Mouse (Mus musculus): Measurements from ENCODE around the gene Wee2. TPM values are rescaled to one million over a fixed set of nuclear protein-coding genes. Genes with fewer than 3 reads are reported as not detected.

The Wee2 gene
- not detected in 2 replicates for polyA plus RNA-seq (2015; fragmentation: Nextera tagmentation; extraction: Ambion mirVana)

DNA sequence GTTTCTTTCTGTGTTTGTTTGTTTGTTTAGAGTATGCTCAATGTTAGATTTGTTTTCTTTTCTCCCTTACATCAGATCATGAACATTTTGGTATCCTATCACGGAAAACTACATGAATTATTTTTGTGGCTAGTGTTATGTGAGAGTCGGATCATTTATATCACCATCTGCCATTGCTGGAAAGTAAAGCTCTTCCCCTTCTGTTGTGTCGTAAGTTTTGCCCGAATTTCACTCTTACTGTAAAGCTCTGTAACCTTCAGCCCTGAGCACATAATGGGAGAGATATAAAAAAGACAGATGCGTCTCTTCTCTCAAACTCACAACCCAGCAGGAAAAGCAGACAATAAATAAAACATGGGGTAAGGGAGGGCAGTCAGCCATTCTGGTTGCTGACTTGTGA is at the start of gene Wee2:
Gene Wee2, plus strand, starts transcription at position 153 of the 400 bp plus-strand sequence.
- ATAC-seq (ENCODE audit: low FRiP score, low read depth): no peak
- 75% methylated on average over 5 of the region's 5 CpGs for whole genome bisulfite sequencing
- Histone ChIP-seq H3K4me3 (no peak within 1 kb of the TSS), H3K9me3 (no peaks in the 10 kb centered on the region), H3K4me2 (replicated peaks) (no peak within 1 kb of the TSS), H3K27ac (no peak within 1 kb of the TSS), H3K27me3 (peaks cover 40% of the 10 kb centered on the region), H3K9ac (no peak within 1 kb of the TSS), H3K36me3 (no peaks in the 10 kb centered on the region), H3K4me1 (peaks cover 9% of the 10 kb centered on the region)

GRCm38 (mm10) chr6:40390975-40391374 is 47.9 kb upstream of the Wee2 start:
- H3K4me1 ChIP-seq: no peaks in the 10 kb centered on the region
- H3K4me2 ChIP-seq (replicated peaks): no peak overlapping the region
- H3K9me3 ChIP-seq: no peaks in the 10 kb centered on the region
- H3K36me3 ChIP-seq: peaks cover 25% of the 10 kb centered on the region
- H3K27me3 ChIP-seq: no peaks in the 10 kb centered on the region
- H3K4me3 ChIP-seq: no peak overlapping the region
- no peak overlapping the region for H3K27ac ChIP-seq
- WGBS: 75% methylated on average over 1 of the region's 1 CpGs
- H3K9ac ChIP-seq: no peak overlapping the region
- ATAC-seq (ENCODE audit: low FRiP score, low read depth): no peak

GRCm38 (mm10) chr6:40393213-40393612 is 45.7 kb upstream of the Wee2 start:
- 44% methylated on average over 3 of the region's 3 CpGs for WGBS
- Histone ChIP-seq H3K9me3 (no peaks in the 10 kb centered on the region), H3K27ac (no peak overlapping the region), H3K4me3 (no peak overlapping the region), H3K27me3 (no peaks in the 10 kb centered on the region), H3K9ac (no peak overlapping the region), H3K4me2 (replicated peaks) (no peak overlapping the region), H3K4me1 (no peaks in the 10 kb centered on the region), H3K36me3 (peaks cover 30% of the 10 kb centered on the region)
- ATAC-seq (ENCODE audit: low FRiP score, low read depth): peak; percentile 92

GRCm38 (mm10) chr6:40402031-40402430 is 36.9 kb upstream of the Wee2 start:
- WGBS: 85% methylated on average over 2 of the region's 2 CpGs

DNA sequence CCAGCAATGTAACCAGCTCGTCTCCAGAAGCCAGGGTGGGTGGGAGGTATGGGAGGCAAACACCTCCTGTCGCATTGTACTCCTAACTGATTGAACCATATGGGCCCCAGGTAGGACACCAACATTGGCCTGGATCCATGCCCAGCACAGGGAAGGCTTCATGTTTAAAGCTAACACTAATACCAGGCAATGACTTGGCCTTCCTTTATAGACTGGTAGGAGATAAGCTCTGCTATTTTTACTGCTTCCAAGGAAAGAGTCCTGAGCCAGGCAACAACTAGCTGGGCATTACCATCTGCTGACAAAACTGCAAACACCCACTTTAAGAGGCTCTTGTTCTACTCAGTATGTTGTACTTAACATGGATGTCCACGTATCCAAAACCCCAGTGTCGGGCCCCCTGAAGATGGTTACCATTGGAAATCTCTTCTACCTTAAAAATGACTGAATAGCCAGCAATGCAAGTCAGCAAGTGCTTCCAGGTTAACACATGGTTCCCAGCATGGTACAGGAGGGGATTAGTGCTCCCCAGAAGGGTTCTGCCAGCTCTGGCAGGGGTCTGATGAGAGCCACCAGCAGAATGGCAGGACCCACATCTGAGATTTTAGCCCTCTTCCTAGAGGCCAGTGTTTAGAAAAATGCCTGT is 35.1 kb upstream of the Wee2 start:
- no peak overlapping the region for H3K9ac ChIP-seq
- peaks cover 84% of the 10 kb centered on the region for H3K36me3 ChIP-seq
- H3K4me3 ChIP-seq: no peak overlapping the region
- 89% methylated on average over 4 of the region's 4 CpGs for WGBS
- peaks cover 5% of the 10 kb centered on the region; the same call in 1 of the 2 replicates for H3K9me3 ChIP-seq
- no peak for ATAC-seq (ENCODE audit: low FRiP score, low read depth)
- no peak overlapping the region for H3K27ac ChIP-seq
- no peaks in the 10 kb centered on the region for H3K4me1 ChIP-seq
- H3K27me3 ChIP-seq: no peaks in the 10 kb centered on the region
- no peak overlapping the region for H3K4me2 ChIP-seq (replicated peaks)

More at GRCm38 (mm10) chr6:40402031-40402430, 36.9 kb upstream of the Wee2 start:
- no peak overlapping the region for H3K4me3 ChIP-seq
- no peak for ATAC-seq (ENCODE audit: low FRiP score, low read depth)
- peaks cover 84% of the 10 kb centered on the region for H3K36me3 ChIP-seq
- H3K4me2 ChIP-seq (replicated peaks): no peak overlapping the region
- no peaks in the 10 kb centered on the region for H3K4me1 ChIP-seq
- H3K9me3 ChIP-seq: peaks cover 7% of the 10 kb centered on the region; the same call in 1 of the 2 replicates
- no peaks in the 10 kb centered on the region for H3K27me3 ChIP-seq
- H3K9ac ChIP-seq: no peak overlapping the region
- no peak overlapping the region for H3K27ac ChIP-seq

DNA sequence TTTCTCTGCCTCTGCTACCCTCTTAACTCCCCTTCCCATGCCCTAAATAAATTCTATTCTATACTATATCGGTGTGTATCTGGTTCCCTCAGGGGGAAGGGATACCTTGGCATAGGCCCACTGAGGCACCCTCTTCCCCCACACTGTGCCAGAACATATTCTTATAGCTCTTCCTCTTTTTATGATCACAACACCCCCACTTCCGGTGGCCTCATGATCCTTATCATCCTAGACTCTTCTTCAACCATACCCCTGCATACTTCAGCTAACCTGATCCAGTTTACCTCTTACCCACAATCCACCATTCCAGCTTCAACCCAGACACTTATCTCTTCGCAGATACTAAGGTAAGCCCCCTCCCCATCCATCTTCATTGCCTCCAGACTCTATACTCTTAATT is 27.8 kb upstream of the Wee2 start:
- no peaks in the 10 kb centered on the region for H3K27me3 ChIP-seq
- no peak overlapping the region for H3K4me3 ChIP-seq
- no peaks in the 10 kb centered on the region for H3K9me3 ChIP-seq
- H3K9ac ChIP-seq: no peak overlapping the region
- no peak overlapping the region for H3K27ac ChIP-seq
- no peak overlapping the region for H3K4me2 ChIP-seq (replicated peaks)
- peaks cover 46% of the 10 kb centered on the region for H3K36me3 ChIP-seq
- no peak for ATAC-seq (ENCODE audit: low FRiP score, low read depth)
- 87% methylated on average over 3 of the region's 3 CpGs for WGBS
- no peaks in the 10 kb centered on the region for H3K4me1 ChIP-seq

- Histone ChIP-seq H3K9ac (no peak overlapping the region), H3K27me3 (no peaks in the 10 kb centered on the region), H3K4me2 (replicated peaks) (no peak overlapping the region), H3K9me3 (no peaks in the 10 kb centered on the region), H3K27ac (no peak overlapping the region), H3K4me3 (no peak overlapping the region), H3K4me1 (no peaks in the 10 kb centered on the region), H3K36me3 (peaks cover 27% of the 10 kb centered on the region)
- 87% methylated on average over 5 of the region's 5 CpGs for WGBS
- no peak for ATAC-seq (ENCODE audit: low FRiP score, low read depth)
Observed at GRCm38 (mm10) chr6:40413046-40413445, 25.8 kb upstream of the Wee2 start.

- Histone ChIP-seq H3K27ac (no peak overlapping the region), H3K9me3 (no peaks in the 10 kb centered on the region), H3K36me3 (peaks cover 25% of the 10 kb centered on the region), H3K27me3 (no peaks in the 10 kb centered on the region), H3K4me2 (replicated peaks) (no peak overlapping the region), H3K4me1 (no peaks in the 10 kb centered on the region), H3K9ac (no peak overlapping the region), H3K4me3 (no peak overlapping the region)
- WGBS: 90% methylated on average over 3 of the region's 3 CpGs
- ATAC-seq (ENCODE audit: low FRiP score, low read depth): no peak
Observed at GRCm38 (mm10) chr6:40413565-40413964, 25.3 kb upstream of the Wee2 start.

- H3K9ac ChIP-seq: no peak overlapping the region
- H3K4me1 ChIP-seq: no peaks in the 10 kb centered on the region
- H3K4me3 ChIP-seq: no peak overlapping the region
- no peak overlapping the region for H3K4me2 ChIP-seq (replicated peaks)
- no peak for ATAC-seq (ENCODE audit: low FRiP score, low read depth)
- no peak overlapping the region for H3K27ac ChIP-seq
- 80% methylated on average over 5 of the region's 5 CpGs for WGBS
- peaks cover 19% of the 10 kb centered on the region for H3K36me3 ChIP-seq
- no peaks in the 10 kb centered on the region for H3K27me3 ChIP-seq
- no peaks in the 10 kb centered on the region for H3K9me3 ChIP-seq
Observed at GRCm38 (mm10) chr6:40415799-40416198, 23.1 kb upstream of the Wee2 start.

DNA sequence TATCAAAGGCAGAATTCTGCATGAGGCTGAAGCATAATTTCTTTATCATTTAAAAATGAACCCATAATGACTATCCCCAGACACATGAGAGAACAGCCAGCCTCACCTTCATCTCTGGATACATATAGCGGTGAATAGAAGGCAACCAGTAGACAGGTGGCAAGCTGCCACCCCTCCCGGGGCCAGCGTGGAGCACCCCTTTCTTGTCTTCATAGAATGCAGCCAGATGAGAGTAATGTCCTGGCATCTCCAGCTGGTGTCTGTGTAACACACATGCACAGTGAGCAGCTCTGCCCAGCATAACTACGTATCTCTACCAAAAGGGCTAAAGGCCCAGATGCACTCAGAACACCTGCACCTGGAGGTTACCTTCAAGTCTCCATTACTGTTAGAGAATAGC is 20.5 kb upstream of the Wee2 start:
- WGBS: 90% methylated on average over 4 of the region's 4 CpGs
- H3K36me3 ChIP-seq: peaks cover 20% of the 10 kb centered on the region
- ATAC-seq (ENCODE audit: low FRiP score, low read depth): no peak
- no peaks in the 10 kb centered on the region for H3K9me3 ChIP-seq
- H3K27ac ChIP-seq: no peak overlapping the region
- H3K4me3 ChIP-seq: no peak overlapping the region
- no peak overlapping the region for H3K4me2 ChIP-seq (replicated peaks)
- no peaks in the 10 kb centered on the region for H3K27me3 ChIP-seq
- no peaks in the 10 kb centered on the region for H3K4me1 ChIP-seq
- H3K9ac ChIP-seq: no peak overlapping the region

- peaks cover 20% of the 10 kb centered on the region for H3K36me3 ChIP-seq
- WGBS: 93% methylated on average over 6 of the region's 6 CpGs
- ATAC-seq (ENCODE audit: low FRiP score, low read depth): no peak
Observed at GRCm38 (mm10) chr6:40421099-40421498, 17.8 kb upstream of the Wee2 start.

GRCm38 (mm10) chr6:40423013-40423412 is 15.9 kb upstream of the Wee2 start:
- Histone ChIP-seq H3K27me3 (no peaks in the 10 kb centered on the region), H3K9me3 (no peaks in the 10 kb centered on the region), H3K4me2 (replicated peaks) (no peak overlapping the region), H3K36me3 (peaks cover 20% of the 10 kb centered on the region), H3K4me3 (no peak overlapping the region), H3K9ac (no peak overlapping the region), H3K4me1 (no peaks in the 10 kb centered on the region), H3K27ac (no peak overlapping the region)
- no peak for ATAC-seq (ENCODE audit: low FRiP score, low read depth)
- 64% methylated on average over 1 of the region's 1 CpGs for WGBS

More at GRCm38 (mm10) chr6:40421099-40421498, 17.8 kb upstream of the Wee2 start:
- Histone ChIP-seq H3K4me1 (no peaks in the 10 kb centered on the region), H3K4me2 (replicated peaks) (no peak overlapping the region), H3K9me3 (no peaks in the 10 kb centered on the region), H3K27ac (no peak overlapping the region), H3K9ac (no peak overlapping the region), H3K27me3 (no peaks in the 10 kb centered on the region), H3K4me3 (no peak overlapping the region)

- no peaks in the 10 kb centered on the region for H3K9me3 ChIP-seq
- 72% methylated on average over 1 of the region's 1 CpGs for WGBS
- no peak overlapping the region for H3K4me2 ChIP-seq (replicated peaks)
- no peak overlapping the region for H3K9ac ChIP-seq
- no peak overlapping the region for H3K4me3 ChIP-seq
- H3K4me1 ChIP-seq: no peaks in the 10 kb centered on the region
- H3K27ac ChIP-seq: no peak overlapping the region
- peaks cover 14% of the 10 kb centered on the region for H3K36me3 ChIP-seq
- no peaks in the 10 kb centered on the region for H3K27me3 ChIP-seq
- ATAC-seq (ENCODE audit: low FRiP score, low read depth): no peak
Observed at GRCm38 (mm10) chr6:40423774-40424173, 15.1 kb upstream of the Wee2 start.

Data from limb, embryonic 13.5 days (tissue).